Mouse (Mus musculus) heart, embryonic 12.5 days (tissue): Measurements from ENCODE around the gene Cda. TPM values are rescaled to one million over a fixed set of nuclear protein-coding genes. Genes with fewer than 3 reads are reported as not detected.

Experiments used
- ATAC-seq: fragments of 200-750 bp; cut with Nextera tagmentation; 2 replicates; pipeline ENCODE4 v1.8.0; 2017; ENCODE audit warnings: moderate TSS enrichment, moderate library complexity; ENCODE audit not compliant: insufficient number of reproducible peaks, low FRiP score
- H3K27ac ChIP-seq: fragments of 300-500 bp; sonication (generic); 2 replicates; pipeline ENCODE4 v1.5.1; 2016; ENCODE audit warnings: mild to moderate bottlenecking, moderate library complexity; ENCODE audit not compliant: poor library complexity, severe bottlenecking
- H3K27me3 ChIP-seq: fragments of 300-500 bp; sonication (generic); replicated peaks from 2 replicates; pipeline ENCODE4 v1.6.1; 2016; ENCODE audit warnings: mild to moderate bottlenecking, moderate library complexity
- H3K36me3 ChIP-seq: fragments of 300-500 bp; sonication (generic); 2 replicates; pipeline ENCODE4 v1.6.1; 2016; ENCODE audit warnings: mild to moderate bottlenecking, moderate library complexity
- H3K4me1 ChIP-seq: fragments of 300-500 bp; sonication (generic); replicated peaks from 2 replicates; pipeline ENCODE4 v1.6.1; 2016; ENCODE audit warnings: mild to moderate bottlenecking
- H3K4me2 ChIP-seq: fragments of 300-500 bp; sonication (generic); 2 replicates; pipeline ENCODE4 v1.6.1; 2016; ENCODE audit warnings: mild to moderate bottlenecking, moderate library complexity
- H3K4me3 ChIP-seq: fragments of 300-500 bp; sonication (generic); 2 replicates; pipeline ENCODE4 v1.5.1; 2016; ENCODE audit warnings: mild to moderate bottlenecking
- H3K9ac ChIP-seq: fragments of 300-500 bp; sonication (generic); 2 replicates; pipeline ENCODE4 v1.6.1; 2016; ENCODE audit warnings: mild to moderate bottlenecking, moderate library complexity
- H3K9me3 ChIP-seq: fragments of 300-500 bp; sonication (generic); replicated peaks from 2 replicates; pipeline ENCODE4 v1.6.1; 2016; ENCODE audit warnings: mild to moderate bottlenecking, moderate library complexity
- WGBS: fragments of 180-500 bp; shearing (Covaris S2); methylation state at CpG from one replicate; pipeline ENCODE4 v1.1.7; 2016; 5-methylcytosine and 5-hydroxymethylcytosine counted together
- polyA plus RNA-seq: library from polyadenylated mRNA; unstranded; fragments of >200 nt; fragmentation: Nextera tagmentation; extraction: Ambion mirVana; gene quantifications from 2 replicates; pipeline ENCODE4 v1.2.1, GENCODE M21; 2016

The Cda gene
- polyA plus RNA-seq: 9.3 and 10.9 TPM in 2 replicates

GRCm38 (mm10) chr4:138367641-138368497 lies at the start of gene Cda:
Cda (minus strand) TSS chr4:138367992.
- H3K36me3 ChIP-seq: no peaks in the 10 kb centered on the region
- H3K9ac ChIP-seq: peak within 1 kb of the TSS; percentile 65
- peak; percentile 88 for ATAC-seq
- H3K27me3 ChIP-seq: peaks cover 18% of the 10 kb centered on the region
- 10% methylated on average over 34 of the region's 34 CpGs for WGBS
- peak within 1 kb of the TSS; percentile 79 for H3K4me2 ChIP-seq
- H3K4me3 ChIP-seq: peak within 1 kb of the TSS; percentile 44
- H3K9me3 ChIP-seq: no peaks in the 10 kb centered on the region
- peaks cover 18% of the 10 kb centered on the region for H3K4me1 ChIP-seq
- no peak within 1 kb of the TSS; the same call in 1 of the 2 replicates for H3K27ac ChIP-seq

GRCm38 (mm10) chr4:138416414-138416813 lies 48.6 kb upstream of the Cda start:
- ATAC-seq: no peak
- Histone ChIP-seq H3K4me2 (no peak overlapping the region), H3K4me1 (peaks cover 7% of the 10 kb centered on the region), H3K36me3 (no peaks in the 10 kb centered on the region), H3K27ac (no peak overlapping the region), H3K4me3 (no peak overlapping the region), H3K27me3 (peaks cover 52% of the 10 kb centered on the region), H3K9me3 (no peaks in the 10 kb centered on the region; the same call in 1 of the 2 replicates), H3K9ac (no peak overlapping the region)
- WGBS: 69% methylated on average over 5 of the region's 5 CpGs

- Histone ChIP-seq H3K27me3 (peaks cover 50% of the 10 kb centered on the region), H3K9ac (no peak overlapping the region), H3K36me3 (no peaks in the 10 kb centered on the region), H3K27ac (no peak overlapping the region), H3K4me2 (no peak overlapping the region), H3K4me3 (no peak overlapping the region), H3K9me3 (no peaks in the 10 kb centered on the region; the same call in 1 of the 2 replicates), H3K4me1 (peaks cover 7% of the 10 kb centered on the region)
- 74% methylated on average over 3 of the region's 3 CpGs for WGBS
- no peak for ATAC-seq
Observed at GRCm38 (mm10) chr4:138415991-138416390, 48.2 kb upstream of the Cda start.

- no peak overlapping the region for H3K4me3 ChIP-seq
- peak overlapping the region; percentile 6; the same call in 1 of the 2 replicates for H3K9ac ChIP-seq
- H3K4me2 ChIP-seq: peak overlapping the region; percentile 21; the same call in 1 of the 2 replicates
- no peaks in the 10 kb centered on the region for H3K36me3 ChIP-seq
- peaks cover 49% of the 10 kb centered on the region for H3K27me3 ChIP-seq
- peaks cover 7% of the 10 kb centered on the region for H3K4me1 ChIP-seq
- WGBS: 9% methylated on average over 5 of the region's 6 CpGs
- no peaks in the 10 kb centered on the region; the same call in 1 of the 2 replicates for H3K9me3 ChIP-seq
- H3K27ac ChIP-seq: no peak overlapping the region
- no peak for ATAC-seq
Observed at GRCm38 (mm10) chr4:138414725-138415124, 46.9 kb upstream of the Cda start.

- no peak for ATAC-seq
- H3K36me3 ChIP-seq: no peaks in the 10 kb centered on the region
- H3K4me1 ChIP-seq: peaks cover 7% of the 10 kb centered on the region
- H3K27me3 ChIP-seq: peaks cover 35% of the 10 kb centered on the region
- no peaks in the 10 kb centered on the region for H3K9me3 ChIP-seq
- no peak overlapping the region for H3K4me2 ChIP-seq
- H3K4me3 ChIP-seq: no peak overlapping the region
- no peak overlapping the region for H3K27ac ChIP-seq
- H3K9ac ChIP-seq: no peak overlapping the region
- 44% methylated on average over 7 of the region's 7 CpGs for WGBS
Observed at GRCm38 (mm10) chr4:138411504-138412121, 43.8 kb upstream of the Cda start.

GRCm38 (mm10) chr4:138411011-138411410 lies 43.2 kb upstream of the Cda start:
- Histone ChIP-seq H3K36me3 (no peaks in the 10 kb centered on the region), H3K4me1 (peaks cover 7% of the 10 kb centered on the region), H3K27ac (no peak overlapping the region), H3K9ac (no peak overlapping the region), H3K27me3 (peaks cover 41% of the 10 kb centered on the region), H3K9me3 (no peaks in the 10 kb centered on the region), H3K4me3 (no peak overlapping the region), H3K4me2 (no peak overlapping the region)
- no peak for ATAC-seq
- WGBS: 13% methylated on average over 5 of the region's 5 CpGs

- H3K27ac ChIP-seq: no peak overlapping the region
- no peak for ATAC-seq
- no peak overlapping the region for H3K4me3 ChIP-seq
- H3K9me3 ChIP-seq: no peaks in the 10 kb centered on the region
- H3K9ac ChIP-seq: no peak overlapping the region
- peaks cover 44% of the 10 kb centered on the region for H3K27me3 ChIP-seq
- H3K36me3 ChIP-seq: no peaks in the 10 kb centered on the region
- WGBS: 62% methylated on average over 12 of the region's 13 CpGs
- H3K4me2 ChIP-seq: no peak overlapping the region
- no peaks in the 10 kb centered on the region for H3K4me1 ChIP-seq
Observed at GRCm38 (mm10) chr4:138407479-138408194, 39.8 kb upstream of the Cda start.

GRCm38 (mm10) chr4:138404806-138405205 lies 37.0 kb upstream of the Cda start:
- Histone ChIP-seq H3K4me1 (no peaks in the 10 kb centered on the region), H3K4me2 (no peak overlapping the region), H3K4me3 (no peak overlapping the region), H3K27ac (no peak overlapping the region), H3K36me3 (no peaks in the 10 kb centered on the region), H3K9ac (no peak overlapping the region), H3K9me3 (no peaks in the 10 kb centered on the region), H3K27me3 (peaks cover 28% of the 10 kb centered on the region)
- 2% methylated on average over 2 of the region's 2 CpGs for WGBS
- no peak for ATAC-seq

GRCm38 (mm10) chr4:138396711-138397110 lies 28.9 kb upstream of the Cda start:
- Histone ChIP-seq H3K4me1 (peaks cover 25% of the 10 kb centered on the region), H3K4me2 (peak overlapping the region; percentile 68), H3K27ac (no peak overlapping the region), H3K4me3 (peak overlapping the region; percentile 41), H3K36me3 (no peaks in the 10 kb centered on the region), H3K27me3 (peaks cover 90% of the 10 kb centered on the region), H3K9ac (no peak overlapping the region), H3K9me3 (no peaks in the 10 kb centered on the region)
- WGBS: 6% methylated on average over 8 of the region's 8 CpGs
- no peak for ATAC-seq

- no peak within 1 kb of the TSS for H3K27ac ChIP-seq
Observed at GRCm38 (mm10) chr4:138395971-138396645, 28.3 kb upstream of the Cda start, which contains the start of gene Fam43b. Fam43b (minus strand) TSS chr4:138396528.

More at GRCm38 (mm10) chr4:138395971-138396645, 28.3 kb upstream of the Cda start, which contains the start of gene Fam43b:
- H3K36me3 ChIP-seq: no peaks in the 10 kb centered on the region
- H3K4me1 ChIP-seq: peaks cover 25% of the 10 kb centered on the region
- ATAC-seq: no peak
- H3K9me3 ChIP-seq: no peaks in the 10 kb centered on the region
- peak within 1 kb of the TSS; percentile 26; the same call in 1 of the 2 replicates for H3K9ac ChIP-seq
- peaks cover 92% of the 10 kb centered on the region for H3K27me3 ChIP-seq
- peak within 1 kb of the TSS; percentile 68 for H3K4me2 ChIP-seq
- 2% methylated on average over 46 of the region's 46 CpGs for WGBS
- peak within 1 kb of the TSS; percentile 41 for H3K4me3 ChIP-seq
